Mouse (Mus musculus) ES-Bruce4 (cell line): ENCODE data around the gene Igsf8.

ENCODE experiments used
- CTCF ChIP-seq: IDR thresholded peaks from one replicate; pipeline ENCODE4 v1.8.1; 2011; ENCODE audit warnings: low read depth, low read length
- POLR2A ChIP-seq: IDR thresholded peaks from one replicate; pipeline ENCODE4 v1.8.1; 2011; ENCODE audit warnings: low read length; ENCODE audit not compliant: insufficient read depth

GRCm38 (mm10) chr1:172217148-172217547 lies 44.3 kb upstream of the Igsf8 start:
- TF ChIP-seq CTCF (peak; percentile 85), POLR2A (no peak)
